Mouse (Mus musculus): ENCODE results near the gene Shcbp1l. TPM values are rescaled to one million over a fixed set of nuclear protein-coding genes. Genes with fewer than 3 reads are reported as not detected.
A peak's percentile ranks its signal among the peaks of the same experiment; 100 is the strongest.

Shcbp1l gene
- polyA plus RNA-seq, 2 experiments, result 0.32 to 1.5 TPM

DNA sequence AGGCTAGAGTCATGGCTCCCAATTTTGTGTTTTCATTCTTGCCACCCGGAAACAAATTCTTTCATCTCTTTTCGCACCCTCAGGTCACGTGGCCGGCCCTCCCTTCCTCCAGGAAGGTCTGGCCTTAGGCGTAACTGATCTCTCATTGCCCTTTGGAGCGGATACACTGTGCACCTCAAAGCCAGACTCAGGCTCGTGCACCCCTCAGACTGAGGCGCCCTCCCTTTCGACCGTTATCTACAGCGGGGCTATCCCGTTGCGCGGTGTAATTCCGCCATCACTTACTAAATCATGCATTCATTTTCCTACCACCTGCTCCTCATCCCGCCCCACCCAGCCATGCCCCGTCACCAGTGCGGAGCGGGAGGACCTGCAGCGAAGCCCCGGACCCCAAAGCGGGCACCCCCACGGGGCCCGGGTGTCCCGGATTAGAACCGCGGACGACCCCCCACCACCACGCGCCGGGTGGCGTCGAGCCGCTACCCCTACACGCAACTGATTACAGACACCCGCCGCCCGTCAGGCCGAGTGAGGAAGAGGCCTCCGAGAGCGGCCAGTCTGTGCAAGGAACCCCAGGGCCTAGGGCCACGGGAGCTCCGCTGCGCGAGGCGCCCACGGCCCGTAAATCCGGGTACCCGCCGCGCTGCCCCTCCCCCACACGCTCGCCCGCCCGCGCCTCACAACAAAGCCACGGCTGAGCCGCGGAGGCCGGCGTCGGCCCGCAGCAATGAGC is 62.0 kb downstream of the Shcbp1l start:
- peak; percentile 40 for DNase-seq (ENCODE audit: low spot score)
- Histone ChIP-seq H3K36me3 (ENCODE audit: control insufficient read depth, insufficient read depth, low read length) (peaks cover 8% of the 10 kb centered on the region), H3K27ac (replicated peaks; ENCODE audit: low read depth, low read length) (peak overlapping the region; percentile 83), H3K4me2 (replicated peaks; ENCODE audit: low read depth, low read length, severe bottlenecking) (peak overlapping the region; percentile 48), H3K27me3 (ENCODE audit: control insufficient read depth, insufficient read depth, low read length) (no peaks in the 10 kb centered on the region), H3K4me3 (replicated peaks; ENCODE audit: low read length) (peak overlapping the region; percentile 100), H3K9me3 (ENCODE audit: control insufficient read depth, low read length) (no peaks in the 10 kb centered on the region), H3K4me1 (ENCODE audit: control insufficient read depth, insufficient read depth, low read length) (peaks cover 21% of the 10 kb centered on the region), H3K9ac (ENCODE audit: low read depth, low read length, severe bottlenecking) (peak overlapping the region; percentile 95)
- peak; percentile 76 for ATAC-seq (ENCODE audit: low FRiP score, low read depth)
- TF ChIP-seq POLR2A (IDR thresholded peaks at IDR 0.05; ENCODE audit: borderline replicate concordance, extremely low read depth, insufficient read depth, insufficient read length), result no peak
- WGBS, result under 1% methylated on average over 58 of the region's 64 CpGs

DNA sequence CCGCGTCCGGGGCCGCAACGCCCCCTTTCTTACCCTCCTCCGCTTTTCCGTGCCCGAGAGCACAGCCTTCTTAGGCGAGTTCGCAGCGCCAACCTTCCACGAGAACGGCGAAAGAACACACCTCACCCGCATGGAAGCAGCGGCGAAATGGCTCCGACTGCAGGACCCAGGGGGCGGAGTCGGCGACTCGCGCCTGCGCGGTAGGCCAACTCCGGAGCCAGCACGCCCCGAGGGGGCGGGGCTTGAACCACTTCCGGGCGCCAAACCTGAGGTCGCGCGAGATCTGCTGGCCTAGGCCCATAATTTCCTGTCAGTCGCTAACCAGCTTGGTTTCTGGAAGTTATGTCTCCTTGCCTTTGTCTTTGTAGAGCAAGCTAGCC is 62.5 kb downstream of the Shcbp1l start, which contains the start of gene Dhx9:
Gene Dhx9 (minus strand): TSS at position 161 of the 380 bp plus-strand sequence.
- peak within 1 kb of the TSS; percentile 48 for H3K4me2 ChIP-seq (replicated peaks; ENCODE audit: low read depth, low read length, severe bottlenecking)
- H3K9me3 ChIP-seq (ENCODE audit: control insufficient read depth, low read length), result no peaks in the 10 kb centered on the region
- peak within 1 kb of the TSS; percentile 95 for H3K9ac ChIP-seq (ENCODE audit: low read depth, low read length, severe bottlenecking)
- 0% methylated on average over 27 of the region's 35 CpGs for WGBS
- no peaks in the 10 kb centered on the region for H3K27me3 ChIP-seq (ENCODE audit: control insufficient read depth, insufficient read depth, low read length)
- peak; percentile 98 for TF ChIP-seq POLR2A (IDR thresholded peaks at IDR 0.05; ENCODE audit: borderline replicate concordance, extremely low read depth, insufficient read depth, insufficient read length)
- H3K27ac ChIP-seq (replicated peaks; ENCODE audit: low read depth, low read length), result peak within 1 kb of the TSS; percentile 83
- ATAC-seq (ENCODE audit: low FRiP score, low read depth) (peak; percentile 93), DNase-seq (ENCODE audit: low spot score) (peak; percentile 98)
- peaks cover 21% of the 10 kb centered on the region for H3K4me1 ChIP-seq (ENCODE audit: control insufficient read depth, insufficient read depth, low read length)
- peaks cover 2% of the 10 kb centered on the region; the same call in 1 of the 2 replicates for H3K36me3 ChIP-seq (ENCODE audit: control insufficient read depth, insufficient read depth, low read length)
- peak within 1 kb of the TSS; percentile 100 for H3K4me3 ChIP-seq (replicated peaks; ENCODE audit: low read length)

DNA sequence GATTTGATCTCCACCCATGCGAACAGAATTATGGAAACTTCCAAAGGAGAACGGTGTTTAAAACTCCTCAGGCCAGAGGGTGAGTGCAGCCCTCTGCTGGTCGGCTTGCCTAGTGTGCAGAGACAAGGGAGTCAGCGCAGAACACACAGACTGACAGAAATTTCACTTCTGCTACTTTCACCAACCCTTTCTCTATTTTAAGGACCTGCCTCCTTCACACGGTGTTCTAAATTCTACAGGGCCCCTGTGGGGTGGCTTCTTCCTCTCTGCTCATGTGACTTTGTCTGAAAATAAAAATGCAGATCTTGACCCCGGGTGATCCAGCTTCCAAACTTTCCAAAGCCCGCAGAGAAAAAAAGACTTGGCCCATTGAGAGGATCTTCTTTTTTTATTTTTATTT is 64.2 kb downstream of the Shcbp1l start:
- Histone ChIP-seq H3K4me1 (ENCODE audit: control insufficient read depth, insufficient read depth, low read length) (peaks cover 18% of the 10 kb centered on the region), H3K27me3 (ENCODE audit: control insufficient read depth, insufficient read depth, low read length) (no peaks in the 10 kb centered on the region), H3K36me3 (ENCODE audit: control insufficient read depth, insufficient read depth, low read length) (no peaks in the 10 kb centered on the region), H3K27ac (replicated peaks; ENCODE audit: low read depth, low read length) (no peak overlapping the region), H3K9me3 (ENCODE audit: control insufficient read depth, low read length) (no peaks in the 10 kb centered on the region), H3K4me2 (replicated peaks; ENCODE audit: low read depth, low read length, severe bottlenecking) (no peak overlapping the region), H3K4me3 (replicated peaks; ENCODE audit: low read length) (no peak overlapping the region), H3K9ac (ENCODE audit: low read depth, low read length, severe bottlenecking) (no peak overlapping the region)
- 55% methylated on average over 7 of the region's 7 CpGs for WGBS
- DNase-seq (ENCODE audit: low spot score) (no peak), ATAC-seq (ENCODE audit: low FRiP score, low read depth) (no peak)
- no peak for TF ChIP-seq POLR2A (IDR thresholded peaks at IDR 0.05; ENCODE audit: borderline replicate concordance, extremely low read depth, insufficient read depth, insufficient read length)

DNA sequence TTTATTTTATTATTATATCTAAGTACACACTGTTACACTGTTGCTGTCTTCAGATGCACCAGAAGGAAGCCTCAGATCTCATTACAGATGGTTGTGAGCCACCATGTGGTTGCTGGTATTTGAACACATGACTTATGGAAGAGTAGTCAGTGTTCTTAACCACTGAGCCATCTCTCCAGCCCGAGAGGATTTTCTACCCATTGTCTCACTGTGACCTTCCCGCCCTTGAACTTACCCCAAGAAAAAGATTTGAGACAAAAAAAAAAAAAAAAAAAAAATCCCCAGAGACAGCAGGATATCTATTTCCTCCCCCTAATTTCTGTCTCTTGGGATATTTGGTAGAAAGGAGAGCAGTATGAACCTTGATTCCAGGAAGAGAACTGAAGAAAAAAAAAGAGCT is 64.6 kb downstream of the Shcbp1l start:
- ATAC-seq (ENCODE audit: low FRiP score, low read depth), result no peak
- 67% methylated on average over 2 of the region's 2 CpGs for WGBS

DNA sequence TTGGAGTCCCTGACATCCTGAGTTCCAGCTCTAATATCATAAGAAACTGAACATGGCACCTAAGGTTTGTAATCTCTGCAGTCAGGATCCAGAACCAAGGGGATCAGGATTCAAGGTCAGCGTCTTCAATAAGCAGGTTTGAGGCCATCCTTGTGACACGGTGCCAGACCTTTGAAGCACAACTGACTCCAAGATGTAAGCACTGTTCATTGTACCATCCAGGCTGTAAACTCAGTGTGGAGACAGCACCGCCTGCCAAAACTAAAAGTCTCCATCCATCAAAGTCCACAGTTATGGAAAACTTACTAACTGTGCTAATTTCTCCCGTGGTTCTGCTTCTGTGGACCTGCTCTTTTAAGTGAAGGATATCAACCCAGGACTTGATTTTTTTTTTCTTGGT is 65.0 kb downstream of the Shcbp1l start:
- Histone ChIP-seq H3K27me3 (ENCODE audit: control insufficient read depth, insufficient read depth, low read length) (no peaks in the 10 kb centered on the region), H3K4me1 (ENCODE audit: control insufficient read depth, insufficient read depth, low read length) (peaks cover 11% of the 10 kb centered on the region), H3K4me3 (replicated peaks; ENCODE audit: low read length) (no peak overlapping the region), H3K9ac (ENCODE audit: low read depth, low read length, severe bottlenecking) (no peak overlapping the region), H3K9me3 (ENCODE audit: control insufficient read depth, low read length) (no peaks in the 10 kb centered on the region), H3K4me2 (replicated peaks; ENCODE audit: low read depth, low read length, severe bottlenecking) (no peak overlapping the region), H3K27ac (replicated peaks; ENCODE audit: low read depth, low read length) (no peak overlapping the region), H3K36me3 (ENCODE audit: control insufficient read depth, insufficient read depth, low read length) (no peaks in the 10 kb centered on the region)
- TF ChIP-seq POLR2A (IDR thresholded peaks at IDR 0.05; ENCODE audit: borderline replicate concordance, extremely low read depth, insufficient read depth, insufficient read length), result no peak
- DNase-seq (ENCODE audit: low spot score) (no peak), ATAC-seq (ENCODE audit: low FRiP score, low read depth) (no peak)
- WGBS, result 86% methylated on average over 4 of the region's 4 CpGs

More for the DNA sequence above, 64.6 kb downstream of the Shcbp1l start:
- H3K9me3 ChIP-seq (ENCODE audit: control insufficient read depth, low read length), result no peaks in the 10 kb centered on the region
- no peak overlapping the region for H3K27ac ChIP-seq (replicated peaks; ENCODE audit: low read depth, low read length)
- H3K9ac ChIP-seq (ENCODE audit: low read depth, low read length, severe bottlenecking), result no peak overlapping the region
- no peaks in the 10 kb centered on the region for H3K27me3 ChIP-seq (ENCODE audit: control insufficient read depth, insufficient read depth, low read length)
- no peaks in the 10 kb centered on the region for H3K36me3 ChIP-seq (ENCODE audit: control insufficient read depth, insufficient read depth, low read length)
- H3K4me1 ChIP-seq (ENCODE audit: control insufficient read depth, insufficient read depth, low read length), result peaks cover 15% of the 10 kb centered on the region
- DNase-seq (ENCODE audit: low spot score), result no peak
- no peak overlapping the region for H3K4me2 ChIP-seq (replicated peaks; ENCODE audit: low read depth, low read length, severe bottlenecking)
- no peak overlapping the region for H3K4me3 ChIP-seq (replicated peaks; ENCODE audit: low read length)
- TF ChIP-seq POLR2A (IDR thresholded peaks at IDR 0.05; ENCODE audit: borderline replicate concordance, extremely low read depth, insufficient read depth, insufficient read length), result no peak
